Mouse (Mus musculus) bone marrow macrophage, adult 2 months (primary cell): ENCODE data around the gene Ret. TPM values are rescaled to one million over a fixed set of nuclear protein-coding genes. Genes with fewer than 3 reads are reported as not detected.

Source experiments
- H3K27ac ChIP-seq: 2 replicates; pipeline ENCODE4 v1.5.1; 2012; ENCODE audit warnings: low read depth, low read length; ENCODE audit not compliant: insufficient read depth
- H3K4me1 ChIP-seq: 2 replicates; pipeline ENCODE4 v1.6.1; 2012; ENCODE audit warnings: low read length; ENCODE audit not compliant: control insufficient read depth, insufficient read depth
- H3K4me3 ChIP-seq: 2 replicates; pipeline ENCODE4 v1.5.1; 2012; ENCODE audit warnings: mild to moderate bottlenecking, low read length, moderate library complexity; ENCODE audit not compliant: insufficient read depth
- CTCF ChIP-seq: IDR thresholded peaks from 2 replicates; pipeline ENCODE4 v1.5.1; 2012; ENCODE audit warnings: low read depth, mild to moderate bottlenecking, low read length, moderate library complexity
- POLR2A ChIP-seq: IDR thresholded peaks from 2 replicates; pipeline ENCODE4 v1.6.1; 2012; ENCODE audit warnings: mild to moderate bottlenecking, low read depth, low read length, borderline replicate concordance
- polyA plus RNA-seq: library from polyadenylated mRNA; stranded (reverse); fragments of >200 nt; gene quantifications from 2 replicates; pipeline ENCODE4 v1.2.4, GENCODE M21; 2012; ENCODE audit not compliant: missing spikeins, insufficient read depth, insufficient read length

Gene Ret
- polyA plus RNA-seq, 1 experiment: not detected

- Histone ChIP-seq H3K4me1 (0 out of 2 replicates have a peak, but pooled peaks cover 2% of the 10 kb centered on the region), H3K27ac (no peak overlapping the region), H3K4me3 (no peak overlapping the region)
- TF ChIP-seq POLR2A (no peak), CTCF (no peak)
Observed at GRCm38 (mm10) chr6:118180085-118180423, 17.5 kb downstream of the Ret start.

GRCm38 (mm10) chr6:118179316-118180084 lies 18.0 kb downstream of the Ret start:
- H3K27ac ChIP-seq: no peak overlapping the region
- 0 out of 2 replicates have a peak, but pooled peaks cover 2% of the 10 kb centered on the region for H3K4me1 ChIP-seq
- peak; percentile 86 for TF ChIP-seq CTCF
- no peak for TF ChIP-seq POLR2A
- H3K4me3 ChIP-seq: no peak overlapping the region

- H3K4me3 ChIP-seq: no peak overlapping the region
- H3K4me1 ChIP-seq: no peaks in the 10 kb centered on the region
- H3K27ac ChIP-seq: no peak overlapping the region
- TF ChIP-seq CTCF (no peak), POLR2A (no peak)
Observed at GRCm38 (mm10) chr6:118173975-118174328, 23.6 kb downstream of the Ret start.

- no peaks in the 10 kb centered on the region for H3K4me1 ChIP-seq
- H3K4me3 ChIP-seq: no peak overlapping the region
- TF ChIP-seq POLR2A (no peak), CTCF (no peak)
- H3K27ac ChIP-seq: no peak overlapping the region
Observed at GRCm38 (mm10) chr6:118173251-118173974, 24.1 kb downstream of the Ret start.

- Histone ChIP-seq H3K27ac (no peak overlapping the region), H3K4me3 (no peak overlapping the region), H3K4me1 (no peaks in the 10 kb centered on the region)
- TF ChIP-seq CTCF (no peak), POLR2A (no peak)
Observed at GRCm38 (mm10) chr6:118171386-118171785, 26.1 kb downstream of the Ret start.

GRCm38 (mm10) chr6:118168106-118168505 lies 29.4 kb downstream of the Ret start:
- TF ChIP-seq CTCF: no peak
- TF ChIP-seq POLR2A: no peak
- Histone ChIP-seq H3K4me3 (no peak overlapping the region), H3K4me1 (no peaks in the 10 kb centered on the region), H3K27ac (no peak overlapping the region)

GRCm38 (mm10) chr6:118167013-118167412 lies 30.5 kb downstream of the Ret start:
- Histone ChIP-seq H3K4me1 (no peaks in the 10 kb centered on the region), H3K4me3 (no peak overlapping the region)
- TF ChIP-seq CTCF (no peak), POLR2A (no peak)

GRCm38 (mm10) chr6:118165516-118165915 lies 32.0 kb downstream of the Ret start:
- Histone ChIP-seq H3K4me3 (no peak overlapping the region), H3K27ac (no peak overlapping the region), H3K4me1 (no peaks in the 10 kb centered on the region)
- no peak for TF ChIP-seq POLR2A
- no peak for TF ChIP-seq CTCF

More at GRCm38 (mm10) chr6:118167013-118167412, 30.5 kb downstream of the Ret start:
- no peak overlapping the region for H3K27ac ChIP-seq

GRCm38 (mm10) chr6:118164691-118165090 lies 32.8 kb downstream of the Ret start:
- H3K4me3 ChIP-seq: no peak overlapping the region

GRCm38 (mm10) chr6:118163086-118163485 lies 34.4 kb downstream of the Ret start:
- H3K27ac ChIP-seq: no peak overlapping the region
- no peak overlapping the region for H3K4me3 ChIP-seq
- no peak for TF ChIP-seq CTCF
- TF ChIP-seq POLR2A: no peak
- no peaks in the 10 kb centered on the region for H3K4me1 ChIP-seq

More at GRCm38 (mm10) chr6:118164691-118165090, 32.8 kb downstream of the Ret start:
- Histone ChIP-seq H3K4me1 (no peaks in the 10 kb centered on the region), H3K27ac (no peak overlapping the region)
- TF ChIP-seq POLR2A: no peak
- TF ChIP-seq CTCF: no peak
